Mouse (Mus musculus): ENCODE data around the gene St8sia4.
"Not testable (repeated sequence)": the region's sequence is repeated elsewhere in the genome, so short reads cannot be mapped to it uniquely, and the experiment has no call there.

DNA sequence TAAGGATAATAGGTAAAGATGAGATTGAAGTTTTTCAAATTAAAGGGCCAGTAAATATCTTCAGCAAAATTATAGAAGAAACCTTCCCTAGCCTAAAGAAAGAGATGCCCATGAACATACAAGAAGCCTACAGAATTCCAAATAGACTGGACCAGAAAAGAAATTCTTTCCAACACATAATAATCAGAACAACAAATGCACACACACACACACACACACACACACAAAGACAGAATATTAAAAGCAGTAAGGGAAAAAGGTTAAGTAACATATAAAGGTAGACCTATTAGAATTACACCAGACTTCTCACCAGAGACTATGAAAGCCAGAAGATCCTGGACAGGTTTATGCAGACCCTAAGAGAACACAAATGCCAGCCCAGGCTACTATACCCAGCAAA, 112.8 kb downstream of the St8sia4 start:
- TF ChIP-seq CTCF (IDR thresholded peaks at IDR 0.05 in 2 of 3, conservative IDR thresholded peaks at IDR 0.05 in 1 of 3; ENCODE audit: control insufficient read depth in 1 of 3, insufficient read depth in 1 of 3, low read depth in 2 of 3, low read length in 3 of 3, poor library complexity in 1 of 3, severe bottlenecking in 1 of 3); TAL1 (IDR thresholded peaks at IDR 0.05; ENCODE audit: low read length); POLR2A (IDR thresholded peaks at IDR 0.05; ENCODE audit: control insufficient read depth in 1 of 2, insufficient read depth in 1 of 2, low read depth in 1 of 2, low read length in 2 of 2, poor library complexity in 1 of 2); CHD2 (IDR thresholded peaks at IDR 0.05; ENCODE audit: low read length); MAX (IDR thresholded peaks at IDR 0.05; ENCODE audit: low read length); MAFK (IDR thresholded peaks at IDR 0.05; ENCODE audit: borderline replicate concordance, low read depth, low read length): not testable (repeated sequence)

Data from MEL (cell line).